Mouse (Mus musculus): Measurements from ENCODE around the gene Hoga1. TPM values are rescaled to one million over a fixed set of nuclear protein-coding genes. Genes with fewer than 3 reads are reported as not detected.

Hoga1 gene
- polyA plus RNA-seq, 1 experiment from 2014 or later = 1.4 TPM

- H3K9me3 ChIP-seq (ENCODE audit: control insufficient read depth, low read length) = no peaks in the 10 kb centered on the region
- peak overlapping the region; percentile 94 for H3K4me2 ChIP-seq (ENCODE audit: low read length)
- peak overlapping the region; percentile 76 for H3K4me3 ChIP-seq (ENCODE audit: low read depth, low read length)
- H3K27me3 ChIP-seq (replicated peaks; ENCODE audit: control insufficient read depth, insufficient read depth, low read length) = no peaks in the 10 kb centered on the region
- H3K9ac ChIP-seq (ENCODE audit: low read length) = peak overlapping the region; percentile 53
- H3K27ac ChIP-seq (ENCODE audit: low read depth) = no peak overlapping the region
- H3K36me3 ChIP-seq (ENCODE audit: control insufficient read depth, insufficient read depth, low read length) = no peaks in the 10 kb centered on the region
- ATAC-seq (replicated peaks; ENCODE audit: low FRiP score, low TSS enrichment, low read depth) (no peak), DNase-seq (ENCODE audit: low spot score) (peak; percentile 53)
- 6% methylated on average over 10 of the region's 10 CpGs for WGBS
- peaks cover 17% of the 10 kb centered on the region for H3K4me1 ChIP-seq (replicated peaks; ENCODE audit: control insufficient read depth, insufficient read depth, low read length)
Measured at GRCm38 (mm10) chr19:42085690-42086089, 40.3 kb downstream of the Hoga1 start.

GRCm38 (mm10) chr19:42086166-42086565 lies 40.8 kb downstream of the Hoga1 start, which contains the start of gene Morn4:
Morn4 (minus strand) TSS chr19:42086357.
- peak; percentile 73 for ATAC-seq (replicated peaks; ENCODE audit: low FRiP score, low TSS enrichment, low read depth)
- DNase-seq (ENCODE audit: low spot score) = peak; percentile 93
- H3K27ac ChIP-seq (ENCODE audit: low read depth) = no peak within 1 kb of the TSS
- H3K27me3 ChIP-seq (replicated peaks; ENCODE audit: control insufficient read depth, insufficient read depth, low read length) = no peaks in the 10 kb centered on the region
- H3K36me3 ChIP-seq (ENCODE audit: control insufficient read depth, insufficient read depth, low read length) = no peaks in the 10 kb centered on the region
- peak within 1 kb of the TSS; percentile 76 for H3K4me3 ChIP-seq (ENCODE audit: low read depth, low read length)
- peak within 1 kb of the TSS; percentile 94 for H3K4me2 ChIP-seq (ENCODE audit: low read length)
- no peaks in the 10 kb centered on the region for H3K9me3 ChIP-seq (ENCODE audit: control insufficient read depth, low read length)
- H3K4me1 ChIP-seq (replicated peaks; ENCODE audit: control insufficient read depth, insufficient read depth, low read length) = peaks cover 20% of the 10 kb centered on the region
- WGBS = under 1% methylated on average over 21 of the region's 21 CpGs
- peak within 1 kb of the TSS; percentile 53 for H3K9ac ChIP-seq (ENCODE audit: low read length)

GRCm38 (mm10) chr19:42089103-42089747 lies 43.8 kb downstream of the Hoga1 start:
- no peak for ATAC-seq (replicated peaks; ENCODE audit: low FRiP score, low TSS enrichment, low read depth)
- peaks cover 10% of the 10 kb centered on the region; the same call in 1 of the 2 replicates for H3K36me3 ChIP-seq (ENCODE audit: control insufficient read depth, insufficient read depth, low read length)
- peak overlapping the region; percentile 87 for H3K4me3 ChIP-seq (ENCODE audit: low read depth, low read length)
- peak overlapping the region; percentile 14; the same call in 1 of the 2 replicates for H3K9ac ChIP-seq (ENCODE audit: low read length)
- WGBS = 17% methylated on average over 14 of the region's 14 CpGs
- peak; percentile 66 for DNase-seq (ENCODE audit: low spot score)
- H3K27ac ChIP-seq (ENCODE audit: low read depth) = peak overlapping the region; percentile 86
- peak overlapping the region; percentile 77 for H3K4me2 ChIP-seq (ENCODE audit: low read length)
- no peaks in the 10 kb centered on the region for H3K9me3 ChIP-seq (ENCODE audit: control insufficient read depth, low read length)
- peaks cover 29% of the 10 kb centered on the region for H3K4me1 ChIP-seq (replicated peaks; ENCODE audit: control insufficient read depth, insufficient read depth, low read length)
- no peaks in the 10 kb centered on the region for H3K27me3 ChIP-seq (replicated peaks; ENCODE audit: control insufficient read depth, insufficient read depth, low read length)

- under 1% methylated on average over 54 of the region's 55 CpGs for WGBS
Measured at GRCm38 (mm10) chr19:42089748-42090595, 44.6 kb downstream of the Hoga1 start, which contains the start of gene Pi4k2a. Pi4k2a (plus strand) TSS chr19:42090470.

GRCm38 (mm10) chr19:42090637-42091141 lies 45.3 kb downstream of the Hoga1 start:
- DNase-seq (ENCODE audit: low spot score) (no peak), ATAC-seq (replicated peaks; ENCODE audit: low FRiP score, low TSS enrichment, low read depth) (peak; percentile 71)
- under 1% methylated on average over 49 of the region's 52 CpGs for WGBS
- H3K9ac ChIP-seq (ENCODE audit: low read length) = peak overlapping the region; percentile 79
- H3K4me2 ChIP-seq (ENCODE audit: low read length) = peak overlapping the region; percentile 74
- H3K27me3 ChIP-seq (replicated peaks; ENCODE audit: control insufficient read depth, insufficient read depth, low read length) = no peaks in the 10 kb centered on the region
- peaks cover 26% of the 10 kb centered on the region for H3K4me1 ChIP-seq (replicated peaks; ENCODE audit: control insufficient read depth, insufficient read depth, low read length)
- H3K9me3 ChIP-seq (ENCODE audit: control insufficient read depth, low read length) = no peaks in the 10 kb centered on the region
- H3K27ac ChIP-seq (ENCODE audit: low read depth) = peak overlapping the region; percentile 86
- peak overlapping the region; percentile 87 for H3K4me3 ChIP-seq (ENCODE audit: low read depth, low read length)
- peaks cover 17% of the 10 kb centered on the region; the same call in 1 of the 2 replicates for H3K36me3 ChIP-seq (ENCODE audit: control insufficient read depth, insufficient read depth, low read length)

More at GRCm38 (mm10) chr19:42089748-42090595, 44.6 kb downstream of the Hoga1 start, which contains the start of gene Pi4k2a:
- peak; percentile 96 for ATAC-seq (replicated peaks; ENCODE audit: low FRiP score, low TSS enrichment, low read depth)
- H3K4me1 ChIP-seq (replicated peaks; ENCODE audit: control insufficient read depth, insufficient read depth, low read length) = peaks cover 29% of the 10 kb centered on the region
- peak within 1 kb of the TSS; percentile 79 for H3K9ac ChIP-seq (ENCODE audit: low read length)
- no peaks in the 10 kb centered on the region for H3K9me3 ChIP-seq (ENCODE audit: control insufficient read depth, low read length)
- H3K4me2 ChIP-seq (ENCODE audit: low read length) = peak within 1 kb of the TSS; percentile 77
- peak; percentile 94 for DNase-seq (ENCODE audit: low spot score)
- H3K27me3 ChIP-seq (replicated peaks; ENCODE audit: control insufficient read depth, insufficient read depth, low read length) = no peaks in the 10 kb centered on the region
- peak within 1 kb of the TSS; percentile 86 for H3K27ac ChIP-seq (ENCODE audit: low read depth)
- H3K4me3 ChIP-seq (ENCODE audit: low read depth, low read length) = peak within 1 kb of the TSS; percentile 87
- H3K36me3 ChIP-seq (ENCODE audit: control insufficient read depth, insufficient read depth, low read length) = peaks cover 14% of the 10 kb centered on the region; the same call in 1 of the 2 replicates

GRCm38 (mm10) chr19:42099406-42099805 lies 54.0 kb downstream of the Hoga1 start:
- Histone ChIP-seq H3K36me3 (ENCODE audit: control insufficient read depth, insufficient read depth, low read length) (peaks cover 37% of the 10 kb centered on the region), H3K27ac (ENCODE audit: low read depth) (no peak overlapping the region), H3K9me3 (ENCODE audit: control insufficient read depth, low read length) (no peaks in the 10 kb centered on the region), H3K27me3 (replicated peaks; ENCODE audit: control insufficient read depth, insufficient read depth, low read length) (no peaks in the 10 kb centered on the region), H3K4me1 (replicated peaks; ENCODE audit: control insufficient read depth, insufficient read depth, low read length) (no peaks in the 10 kb centered on the region), H3K4me3 (ENCODE audit: low read depth, low read length) (no peak overlapping the region), H3K9ac (ENCODE audit: low read length) (no peak overlapping the region), H3K4me2 (ENCODE audit: low read length) (no peak overlapping the region)
- no peak for DNase-seq (ENCODE audit: low spot score)
- ATAC-seq (replicated peaks; ENCODE audit: low FRiP score, low TSS enrichment, low read depth) = no peak
- 87% methylated on average over 3 of the region's 3 CpGs for WGBS

- Histone ChIP-seq H3K27me3 (replicated peaks; ENCODE audit: control insufficient read depth, insufficient read depth, low read length) (no peaks in the 10 kb centered on the region), H3K27ac (ENCODE audit: low read depth) (no peak overlapping the region), H3K9me3 (ENCODE audit: control insufficient read depth, low read length) (no peaks in the 10 kb centered on the region), H3K4me1 (replicated peaks; ENCODE audit: control insufficient read depth, insufficient read depth, low read length) (no peaks in the 10 kb centered on the region), H3K4me2 (ENCODE audit: low read length) (no peak overlapping the region), H3K4me3 (ENCODE audit: low read depth, low read length) (no peak overlapping the region), H3K9ac (ENCODE audit: low read length) (no peak overlapping the region), H3K36me3 (ENCODE audit: control insufficient read depth, insufficient read depth, low read length) (peaks cover 48% of the 10 kb centered on the region)
- no peak for ATAC-seq (replicated peaks; ENCODE audit: low FRiP score, low TSS enrichment, low read depth)
- 94% methylated on average over 9 of the region's 9 CpGs for WGBS
- no peak for DNase-seq (ENCODE audit: low spot score)
Measured at GRCm38 (mm10) chr19:42104681-42105080, 59.3 kb downstream of the Hoga1 start.

- H3K36me3 ChIP-seq (ENCODE audit: control insufficient read depth, insufficient read depth, low read length) = peaks cover 69% of the 10 kb centered on the region
- H3K9me3 ChIP-seq (ENCODE audit: control insufficient read depth, low read length) = no peaks in the 10 kb centered on the region
- no peak overlapping the region for H3K9ac ChIP-seq (ENCODE audit: low read length)
Measured at GRCm38 (mm10) chr19:42115783-42116335, 70.4 kb downstream of the Hoga1 start.

More at GRCm38 (mm10) chr19:42115783-42116335, 70.4 kb downstream of the Hoga1 start:
- Histone ChIP-seq H3K4me3 (ENCODE audit: low read depth, low read length) (no peak overlapping the region), H3K4me2 (ENCODE audit: low read length) (no peak overlapping the region), H3K4me1 (replicated peaks; ENCODE audit: control insufficient read depth, insufficient read depth, low read length) (no peaks in the 10 kb centered on the region), H3K27me3 (replicated peaks; ENCODE audit: control insufficient read depth, insufficient read depth, low read length) (no peaks in the 10 kb centered on the region), H3K27ac (ENCODE audit: low read depth) (no peak overlapping the region)
- ATAC-seq (replicated peaks; ENCODE audit: low FRiP score, low TSS enrichment, low read depth) (no peak), DNase-seq (ENCODE audit: low spot score) (no peak)
- WGBS = 77% methylated on average over 4 of the region's 4 CpGs

All from intestine, embryonic 14.5 days (tissue).